Mouse (Mus musculus): ENCODE results near the gene Pkp4.

DNA sequence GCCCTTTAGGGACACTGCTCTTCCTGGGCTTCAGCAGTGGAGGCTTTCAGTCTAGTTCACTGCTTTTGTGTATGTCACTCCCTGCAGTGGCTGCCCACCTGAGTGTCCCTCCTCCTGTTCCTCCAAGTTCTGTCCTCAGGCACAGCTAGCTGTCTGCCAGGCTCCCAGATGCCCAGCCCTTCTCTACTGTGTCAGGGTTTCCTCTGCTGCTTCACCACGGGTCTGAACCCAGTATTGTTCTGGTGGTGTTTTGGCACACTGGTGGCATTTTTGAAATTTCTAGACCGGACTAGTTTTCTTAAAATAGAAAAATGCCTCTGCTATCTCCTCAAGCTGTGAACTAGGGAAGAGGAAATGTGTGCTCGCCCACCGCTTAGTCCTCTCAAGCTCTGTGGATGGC, 46.6 kb downstream of the Pkp4 start:
- TF ChIP-seq CTCF (IDR thresholded peaks at IDR 0.05; ENCODE audit: low read depth, low read length) = no peak
- no peak for TF ChIP-seq POLR2A (IDR thresholded peaks at IDR 0.05; ENCODE audit: extremely low read depth, insufficient read depth, low read length)

Data from liver, adult 2 months (tissue).